ENCODE assay signal across 1 mouse cellular context in genomic region chr8:69270386-69271202, GRCm38 (mm10).
TF ChIP-seq lines count a peak whose summit lies in the region.

TSS of gene D130040H23Rik (plus strand) at chr8:69271080.

TF ChIP-seq in CH12.LX, 34 proteins besides CTCF, POLR2A, EP300 and RAD21 (continued from another document):
- TF ChIP-seq ZMIZ1 (IDR thresholded peaks at IDR 0.05; ENCODE audit: low read depth, low read length) (peak; percentile 80), GABPA (IDR thresholded peaks at IDR 0.05; ENCODE audit: insufficient replicate concordance, low read depth, low read length) (no peak), UBTF (IDR thresholded peaks at IDR 0.05; ENCODE audit: low read depth, low read length) (no peak), ELF1 (IDR thresholded peaks at IDR 0.05; ENCODE audit: low read depth, low read length) (peak; percentile 93), TCF12 (IDR thresholded peaks at IDR 0.05; ENCODE audit: low read depth, low read length) (peak; percentile 46), CHD1 (IDR thresholded peaks at IDR 0.05; ENCODE audit: low read depth, low read length) (0 out of 2 replicates have a peak, but pooled peaks have one; percentile 60), PAX5 (IDR thresholded peaks at IDR 0.05; ENCODE audit: low read length) (no peak), MAFK (IDR thresholded peaks at IDR 0.05; ENCODE audit: insufficient replicate concordance, low read length) (no peak), ETS1 (conservative IDR thresholded peaks at IDR 0.05; ENCODE audit: low read depth, low read length) (no peak; the same call in 1 of the 2 replicates), NELFE (IDR thresholded peaks at IDR 0.05; ENCODE audit: low read depth, low read length) (peak; percentile 78), MEF2A (IDR thresholded peaks at IDR 0.05; ENCODE audit: borderline replicate concordance, low read depth, low read length) (peak; percentile 62), CHD2 (IDR thresholded peaks at IDR 0.05; ENCODE audit: low read length) (peak; percentile 65; the same call in 1 of the 2 replicates), JUND (conservative IDR thresholded peaks at IDR 0.05; ENCODE audit: low read depth, low read length) (0 out of 2 replicates have a peak, but pooled peaks have one; percentile 10), MXI1 (IDR thresholded peaks at IDR 0.05; ENCODE audit: low read depth, low read length) (no peak), BHLHE40 (IDR thresholded peaks at IDR 0.05; ENCODE audit: low read depth, low read length) (0 out of 2 replicates have a peak, but pooled peaks have one; percentile 25)
